Mouse (Mus musculus): ENCODE results near the gene Chrdl1. TPM values are rescaled to one million over a fixed set of nuclear protein-coding genes. Genes with fewer than 3 reads are reported as not detected.

The Chrdl1 gene
- total RNA-seq (2014; rRNA removed) (0.18 and 0.40 TPM in 2 replicates), polyA plus RNA-seq (2012; rRNA removed) (0.10 and 0.11 TPM in 2 replicates)

DNA sequence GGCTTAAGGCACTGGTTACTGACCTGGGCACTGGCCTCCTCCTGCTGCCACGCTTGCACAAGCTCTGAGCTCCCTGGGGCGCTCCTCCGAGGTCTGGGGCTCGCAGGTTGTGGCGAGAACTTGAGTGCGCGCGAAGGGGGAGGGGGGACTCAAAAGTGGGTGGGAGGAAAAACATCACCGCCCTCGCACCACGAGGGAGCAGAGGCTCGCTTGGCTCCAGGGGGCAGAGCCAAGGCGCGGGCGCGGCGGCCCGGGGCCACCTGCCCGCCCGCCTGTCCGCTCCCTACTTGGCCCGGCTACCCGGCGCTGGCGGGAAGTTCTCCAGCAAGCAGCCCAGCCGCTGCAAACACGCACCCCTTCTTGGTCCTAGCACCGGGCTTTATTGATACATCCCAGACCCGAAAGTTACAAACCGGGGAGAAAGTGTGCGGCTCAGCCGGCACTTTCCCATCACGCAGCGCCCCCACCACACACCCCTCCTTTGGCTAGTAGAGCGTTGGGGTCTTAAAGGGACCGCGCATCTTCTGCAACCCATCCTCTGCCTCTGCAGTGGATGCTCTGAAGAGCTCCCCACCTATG is at the start of gene Chrdl1:
TSS of gene Chrdl1 (minus strand) at position 472 of the 579 bp plus-strand sequence.
- no peaks in the 10 kb centered on the region for H3K27me3 ChIP-seq (ENCODE audit: control insufficient read depth, insufficient read depth, low read length)
- H3K4me3 ChIP-seq (ENCODE audit: insufficient read depth, low read depth, low read length) = no peak within 1 kb of the TSS; the same call in 1 of the 2 replicates
- DNase-seq (ENCODE audit: extremely low read depth, low read depth, low spot score) = no peak
- no peak within 1 kb of the TSS for H3K27ac ChIP-seq (replicated peaks; ENCODE audit: insufficient read depth, low read depth, low read length)
- no peaks in the 10 kb centered on the region for H3K36me3 ChIP-seq (ENCODE audit: control insufficient read depth, insufficient read depth, low read length)
- TF ChIP-seq CTCF (IDR thresholded peaks at IDR 0.05; ENCODE audit: low read depth, low read length) (no peak), POLR2A (IDR thresholded peaks at IDR 0.05; ENCODE audit: extremely low read depth, insufficient read depth, low read length) (no peak)
- no peak within 1 kb of the TSS for H3K9ac ChIP-seq (ENCODE audit: low read depth, low read length)
- H3K79me2 ChIP-seq (ENCODE audit: control insufficient read depth, insufficient read depth, low read length) = no peaks in the 10 kb centered on the region
- 4% methylated on average over 16 of the region's 37 CpGs for WGBS
- no peaks in the 10 kb centered on the region for H3K4me1 ChIP-seq (ENCODE audit: control insufficient read depth, insufficient read depth, low read length)

DNA sequence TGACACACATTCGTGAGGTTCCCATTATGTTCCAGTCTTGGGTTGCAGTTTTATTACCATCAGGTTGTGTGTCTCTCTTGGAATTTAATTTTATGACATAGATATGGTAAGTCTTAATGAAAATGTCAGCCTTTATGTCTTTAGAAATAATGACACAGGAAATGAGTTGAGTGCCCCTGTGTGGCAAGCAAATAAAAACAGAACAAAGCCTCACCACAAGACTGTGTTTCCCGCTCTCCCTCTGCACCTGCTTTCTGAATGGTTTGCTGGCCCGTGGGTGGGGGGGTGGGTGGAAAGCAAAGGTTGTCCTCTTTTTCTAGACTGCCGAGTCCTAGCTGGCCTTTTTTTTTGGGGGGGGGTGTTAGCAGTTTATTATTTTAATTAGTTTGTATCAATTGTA is 48.6 kb upstream of the Chrdl1 start:
- TF ChIP-seq CTCF (IDR thresholded peaks at IDR 0.05; ENCODE audit: low read depth, low read length) (no peak), POLR2A (IDR thresholded peaks at IDR 0.05; ENCODE audit: extremely low read depth, insufficient read depth, low read length) (no peak)
- no peak for DNase-seq (ENCODE audit: extremely low read depth, low read depth, low spot score)
- no peak overlapping the region for H3K27ac ChIP-seq (replicated peaks; ENCODE audit: insufficient read depth, low read depth, low read length)
- H3K9ac ChIP-seq (ENCODE audit: low read depth, low read length) = no peak overlapping the region
- WGBS = 45% methylated on average over 4 of the region's 4 CpGs
- no peaks in the 10 kb centered on the region for H3K4me1 ChIP-seq (ENCODE audit: control insufficient read depth, insufficient read depth, low read length)
- no peaks in the 10 kb centered on the region for H3K79me2 ChIP-seq (ENCODE audit: control insufficient read depth, insufficient read depth, low read length)
- no peak overlapping the region for H3K4me3 ChIP-seq (ENCODE audit: insufficient read depth, low read depth, low read length)
- no peaks in the 10 kb centered on the region for H3K27me3 ChIP-seq (ENCODE audit: control insufficient read depth, insufficient read depth, low read length)
- H3K36me3 ChIP-seq (ENCODE audit: control insufficient read depth, insufficient read depth, low read length) = no peaks in the 10 kb centered on the region

DNA sequence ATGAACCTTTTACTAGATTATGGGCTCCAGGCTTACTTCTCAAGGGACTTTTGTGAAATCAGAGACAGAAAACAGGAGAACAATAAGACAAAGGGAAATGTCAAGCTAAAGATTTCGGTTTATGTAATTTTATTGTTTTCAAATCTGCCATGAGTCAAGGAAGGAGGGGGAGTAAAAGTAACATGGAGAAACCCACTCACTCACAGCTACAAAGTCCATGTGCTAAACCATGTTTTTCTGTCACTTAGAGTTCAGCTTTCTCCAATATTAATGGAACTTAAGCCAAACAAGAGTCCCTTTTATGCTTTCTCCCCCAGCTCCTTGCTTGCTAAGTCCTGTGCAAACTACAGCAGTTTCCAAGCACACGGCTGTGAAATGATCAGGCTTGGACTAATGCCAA is 10.5 kb upstream of the Chrdl1 start:
- TF ChIP-seq POLR2A (IDR thresholded peaks at IDR 0.05; ENCODE audit: extremely low read depth, insufficient read depth, low read length) = no peak
- TF ChIP-seq CTCF (IDR thresholded peaks at IDR 0.05; ENCODE audit: low read depth, low read length) = no peak
- Histone ChIP-seq H3K79me2 (ENCODE audit: control insufficient read depth, insufficient read depth, low read length) (no peaks in the 10 kb centered on the region), H3K27me3 (ENCODE audit: control insufficient read depth, insufficient read depth, low read length) (no peaks in the 10 kb centered on the region), H3K4me1 (ENCODE audit: control insufficient read depth, insufficient read depth, low read length) (no peaks in the 10 kb centered on the region), H3K27ac (replicated peaks; ENCODE audit: insufficient read depth, low read depth, low read length) (no peak overlapping the region), H3K9ac (ENCODE audit: low read depth, low read length) (no peak overlapping the region), H3K4me3 (ENCODE audit: insufficient read depth, low read depth, low read length) (no peak overlapping the region), H3K36me3 (ENCODE audit: control insufficient read depth, insufficient read depth, low read length) (no peaks in the 10 kb centered on the region)
- WGBS = 70% methylated on average over 2 of the region's 2 CpGs
- no peak for DNase-seq (ENCODE audit: extremely low read depth, low read depth, low spot score)

DNA sequence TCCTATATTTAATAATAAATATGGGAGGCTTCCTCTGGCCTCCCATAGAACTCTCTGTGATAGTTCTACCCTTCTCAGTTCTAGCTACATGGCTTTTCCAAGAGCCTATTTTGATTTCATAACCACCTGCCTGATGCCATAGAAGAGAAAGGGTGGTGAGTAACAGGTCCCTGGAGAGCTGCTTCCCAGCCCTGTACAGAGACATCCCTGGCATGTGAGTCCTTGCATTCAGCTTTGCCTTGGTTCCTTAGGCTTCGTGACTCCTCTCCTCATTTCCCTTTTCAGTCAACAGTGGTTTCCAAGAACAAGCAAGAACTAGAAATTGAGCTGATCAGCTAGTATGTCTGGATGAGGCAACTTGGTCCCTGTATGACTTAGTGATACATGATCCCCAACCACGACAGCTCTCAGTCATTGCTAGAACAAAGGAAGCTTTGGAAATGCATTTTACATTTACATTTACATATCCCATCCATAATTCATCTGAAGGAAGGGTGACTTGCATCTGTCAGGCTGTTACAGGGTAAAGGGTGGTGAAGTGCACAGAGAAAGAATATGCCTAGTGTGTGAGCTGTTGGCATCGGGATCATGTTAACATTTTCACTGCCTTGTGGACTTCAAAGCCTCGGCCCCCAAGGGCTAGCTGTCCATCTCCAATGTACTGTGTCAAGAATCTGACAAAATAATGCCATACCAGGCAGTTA is 27.7 kb downstream of the Chrdl1 start:
- Histone ChIP-seq H3K79me2 (ENCODE audit: control insufficient read depth, insufficient read depth, low read length) (no peaks in the 10 kb centered on the region), H3K4me1 (ENCODE audit: control insufficient read depth, insufficient read depth, low read length) (no peaks in the 10 kb centered on the region), H3K36me3 (ENCODE audit: control insufficient read depth, insufficient read depth, low read length) (no peaks in the 10 kb centered on the region), H3K4me3 (ENCODE audit: insufficient read depth, low read depth, low read length) (no peak overlapping the region), H3K27me3 (ENCODE audit: control insufficient read depth, insufficient read depth, low read length) (no peaks in the 10 kb centered on the region), H3K27ac (replicated peaks; ENCODE audit: insufficient read depth, low read depth, low read length) (no peak overlapping the region), H3K9ac (ENCODE audit: low read depth, low read length) (no peak overlapping the region)
- TF ChIP-seq POLR2A (IDR thresholded peaks at IDR 0.05; ENCODE audit: extremely low read depth, insufficient read depth, low read length) (no peak), CTCF (IDR thresholded peaks at IDR 0.05; ENCODE audit: low read depth, low read length) (no peak)
- WGBS = 61% methylated on average over 4 of the region's 4 CpGs
- no peak for DNase-seq (ENCODE audit: extremely low read depth, low read depth, low spot score)

DNA sequence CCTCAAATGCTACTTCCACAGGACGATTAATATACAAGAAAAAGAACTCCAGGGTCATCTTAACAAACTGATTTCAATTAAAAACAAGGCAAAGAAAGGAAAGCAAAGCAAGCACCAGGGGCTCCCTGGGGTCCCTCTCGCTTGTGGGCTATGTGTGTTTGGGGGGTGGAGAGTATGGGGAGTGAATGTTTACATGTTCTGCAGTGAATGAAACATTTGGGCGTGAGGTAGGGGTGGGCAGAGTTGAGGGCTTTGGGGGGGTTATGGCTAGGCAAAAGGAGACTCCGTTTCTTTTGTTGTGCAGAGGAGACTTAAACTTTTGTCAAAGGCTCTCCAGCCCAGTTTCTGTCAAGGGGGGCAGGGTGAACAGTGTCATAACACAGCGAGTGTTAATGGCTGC is 46.8 kb downstream of the Chrdl1 start:
- Histone ChIP-seq H3K36me3 (ENCODE audit: control insufficient read depth, insufficient read depth, low read length) (no peaks in the 10 kb centered on the region), H3K79me2 (ENCODE audit: control insufficient read depth, insufficient read depth, low read length) (no peaks in the 10 kb centered on the region), H3K9ac (ENCODE audit: low read depth, low read length) (no peak overlapping the region), H3K4me1 (ENCODE audit: control insufficient read depth, insufficient read depth, low read length) (no peaks in the 10 kb centered on the region), H3K4me3 (ENCODE audit: insufficient read depth, low read depth, low read length) (no peak overlapping the region), H3K27ac (replicated peaks; ENCODE audit: insufficient read depth, low read depth, low read length) (no peak overlapping the region), H3K27me3 (ENCODE audit: control insufficient read depth, insufficient read depth, low read length) (no peaks in the 10 kb centered on the region)
- no peak for TF ChIP-seq CTCF (IDR thresholded peaks at IDR 0.05; ENCODE audit: low read depth, low read length)
- TF ChIP-seq POLR2A (IDR thresholded peaks at IDR 0.05; ENCODE audit: extremely low read depth, insufficient read depth, low read length) = no peak
- 71% methylated on average over 5 of the region's 5 CpGs for WGBS
- no peak for DNase-seq (ENCODE audit: extremely low read depth, low read depth, low spot score)

DNA sequence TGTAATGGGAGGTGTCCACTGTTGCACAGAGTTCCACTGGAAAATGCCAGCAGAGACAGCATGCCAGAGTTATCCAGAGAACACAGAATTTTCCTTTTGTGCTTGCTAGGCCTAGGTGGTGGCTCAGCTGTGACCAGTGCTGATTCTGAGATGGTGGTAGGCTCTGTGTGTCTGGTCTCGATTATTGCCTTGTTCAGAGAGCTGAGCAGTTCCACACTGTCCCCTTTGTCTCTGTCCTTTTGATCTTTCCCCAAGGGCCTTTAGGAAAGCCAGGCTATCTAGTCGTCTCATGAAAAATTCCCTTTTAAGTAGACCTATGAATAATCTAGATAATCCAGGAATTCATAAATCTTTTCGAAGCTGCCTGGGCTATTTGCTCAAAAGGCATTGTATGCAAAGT is 47.3 kb downstream of the Chrdl1 start:
- 79% methylated on average over 3 of the region's 3 CpGs for WGBS
- Histone ChIP-seq H3K4me1 (ENCODE audit: control insufficient read depth, insufficient read depth, low read length) (no peaks in the 10 kb centered on the region), H3K79me2 (ENCODE audit: control insufficient read depth, insufficient read depth, low read length) (no peaks in the 10 kb centered on the region), H3K27ac (replicated peaks; ENCODE audit: insufficient read depth, low read depth, low read length) (no peak overlapping the region), H3K36me3 (ENCODE audit: control insufficient read depth, insufficient read depth, low read length) (no peaks in the 10 kb centered on the region), H3K4me3 (ENCODE audit: insufficient read depth, low read depth, low read length) (no peak overlapping the region), H3K9ac (ENCODE audit: low read depth, low read length) (no peak overlapping the region), H3K27me3 (ENCODE audit: control insufficient read depth, insufficient read depth, low read length) (no peaks in the 10 kb centered on the region)
- TF ChIP-seq CTCF (IDR thresholded peaks at IDR 0.05; ENCODE audit: low read depth, low read length) = no peak
- TF ChIP-seq POLR2A (IDR thresholded peaks at IDR 0.05; ENCODE audit: extremely low read depth, insufficient read depth, low read length) = no peak
- DNase-seq (ENCODE audit: extremely low read depth, low read depth, low spot score) = no peak
